Mouse (Mus musculus) limb, embryonic 15.5 days (tissue): ENCODE measurements around the gene Prkca. TPM values are rescaled to one million over a fixed set of nuclear protein-coding genes. Genes with fewer than 3 reads are reported as not detected.

Source experiments
- ATAC-seq: fragments of 200-750 bp; cut with Nextera tagmentation; 2 replicates; pipeline ENCODE4 v1.8.0; 2017; ENCODE audit warnings: low read depth, moderate TSS enrichment; ENCODE audit not compliant: insufficient number of reproducible peaks, low FRiP score, low TSS enrichment
- H3K27ac ChIP-seq: fragments of 300-500 bp; sonication (generic); 2 replicates; pipeline ENCODE4 v1.5.1; 2015; ENCODE audit warnings: moderate library complexity, mild to moderate bottlenecking, inconsistent platforms
- H3K27me3 ChIP-seq: fragments of 300-500 bp; sonication (generic); 2 replicates; pipeline ENCODE4 v1.6.1; 2015; ENCODE audit warnings: inconsistent platforms
- H3K36me3 ChIP-seq: fragments of 300-500 bp; sonication (generic); 2 replicates; pipeline ENCODE4 v1.6.1; 2015; ENCODE audit warnings: inconsistent platforms
- H3K4me1 ChIP-seq: fragments of 300-500 bp; sonication (generic); 2 replicates; pipeline ENCODE4 v1.6.1; 2015; ENCODE audit warnings: inconsistent platforms
- H3K4me2 ChIP-seq: fragments of 300-500 bp; sonication (generic); 2 replicates; pipeline ENCODE4 v1.6.1; 2015; ENCODE audit warnings: mild to moderate bottlenecking, inconsistent platforms
- H3K4me3 ChIP-seq: fragments of 300-500 bp; sonication (generic); 2 replicates; pipeline ENCODE4 v1.5.1; 2015; ENCODE audit warnings: mild to moderate bottlenecking, inconsistent platforms
- H3K9ac ChIP-seq: fragments of 300-500 bp; sonication (generic); 2 replicates; pipeline ENCODE4 v1.6.1; 2015; ENCODE audit warnings: inconsistent platforms
- H3K9me3 ChIP-seq: fragments of 300-500 bp; sonication (generic); 2 replicates; pipeline ENCODE4 v1.6.1; 2016; ENCODE audit warnings: inconsistent platforms
- WGBS: fragments of 180-500 bp; shearing (Covaris S2); methylation state at CpG from one replicate; pipeline ENCODE4 v1.1.7; 2015; 5-methylcytosine and 5-hydroxymethylcytosine counted together
- polyA plus RNA-seq: library from polyadenylated mRNA; unstranded; fragments of >200 nt; fragmentation: Nextera tagmentation; extraction: Ambion mirVana; gene quantifications from 2 replicates; pipeline ENCODE4 v1.2.1, GENCODE M21; 2015

The Prkca gene
- polyA plus RNA-seq, 1 experiment from 2014 or later: 8.3 TPM

- Histone ChIP-seq H3K9me3 (no peaks in the 10 kb centered on the region), H3K27ac (no peak overlapping the region), H3K36me3 (no peaks in the 10 kb centered on the region), H3K4me1 (peaks cover 11% of the 10 kb centered on the region), H3K9ac (no peak overlapping the region), H3K4me2 (no peak overlapping the region), H3K27me3 (no peaks in the 10 kb centered on the region), H3K4me3 (no peak overlapping the region)
- WGBS: 67% methylated on average over 5 of the region's 5 CpGs
- ATAC-seq: no peak
Measured at GRCm38 (mm10) chr11:108289192-108289591, 54.5 kb downstream of the Prkca start.

GRCm38 (mm10) chr11:108287321-108287720, 56.4 kb downstream of the Prkca start:
- no peaks in the 10 kb centered on the region for H3K36me3 ChIP-seq
- no peak for ATAC-seq
- H3K4me3 ChIP-seq: no peak overlapping the region
- no peaks in the 10 kb centered on the region for H3K9me3 ChIP-seq
- no peak overlapping the region for H3K9ac ChIP-seq
- no peaks in the 10 kb centered on the region for H3K27me3 ChIP-seq
- peaks cover 7% of the 10 kb centered on the region for H3K4me1 ChIP-seq
- 15% methylated on average over 2 of the region's 2 CpGs for WGBS
- H3K27ac ChIP-seq: no peak overlapping the region
- no peak overlapping the region for H3K4me2 ChIP-seq

- no peak overlapping the region for H3K9ac ChIP-seq
- no peaks in the 10 kb centered on the region for H3K27me3 ChIP-seq
- no peak for ATAC-seq
- H3K4me3 ChIP-seq: no peak overlapping the region
- peaks cover 12% of the 10 kb centered on the region for H3K4me1 ChIP-seq
- H3K36me3 ChIP-seq: no peaks in the 10 kb centered on the region
- WGBS: 49% methylated on average over 5 of the region's 5 CpGs
- no peak overlapping the region for H3K4me2 ChIP-seq
- H3K9me3 ChIP-seq: no peaks in the 10 kb centered on the region
- H3K27ac ChIP-seq: no peak overlapping the region
Measured at GRCm38 (mm10) chr11:108285046-108285445, 58.7 kb downstream of the Prkca start.

- H3K27me3 ChIP-seq: no peaks in the 10 kb centered on the region
- H3K27ac ChIP-seq: no peak overlapping the region
Measured at GRCm38 (mm10) chr11:108282850-108283459, 60.8 kb downstream of the Prkca start.

GRCm38 (mm10) chr11:108279748-108280373, 63.9 kb downstream of the Prkca start:
- Histone ChIP-seq H3K36me3 (no peaks in the 10 kb centered on the region), H3K4me2 (no peak overlapping the region), H3K4me1 (peaks cover 13% of the 10 kb centered on the region; the same call in 1 of the 2 replicates), H3K9me3 (no peaks in the 10 kb centered on the region), H3K27me3 (no peaks in the 10 kb centered on the region), H3K27ac (no peak overlapping the region), H3K9ac (no peak overlapping the region), H3K4me3 (no peak overlapping the region)
- ATAC-seq: peak; percentile 58; the same call in 1 of the 2 replicates
- WGBS: 80% methylated on average over 1 of the region's 1 CpGs

More at GRCm38 (mm10) chr11:108282850-108283459, 60.8 kb downstream of the Prkca start:
- ATAC-seq: no peak
- H3K4me1 ChIP-seq: peaks cover 14% of the 10 kb centered on the region
- no peaks in the 10 kb centered on the region for H3K9me3 ChIP-seq
- no peak overlapping the region for H3K4me2 ChIP-seq
- H3K9ac ChIP-seq: no peak overlapping the region
- WGBS: 45% methylated on average over 1 of the region's 1 CpGs
- H3K4me3 ChIP-seq: no peak overlapping the region
- no peaks in the 10 kb centered on the region for H3K36me3 ChIP-seq

GRCm38 (mm10) chr11:108277096-108277495, 66.6 kb downstream of the Prkca start:
- Histone ChIP-seq H3K4me1 (peaks cover 13% of the 10 kb centered on the region; the same call in 1 of the 2 replicates), H3K27me3 (no peaks in the 10 kb centered on the region), H3K9ac (no peak overlapping the region), H3K9me3 (no peaks in the 10 kb centered on the region), H3K4me3 (no peak overlapping the region), H3K36me3 (no peaks in the 10 kb centered on the region), H3K27ac (no peak overlapping the region), H3K4me2 (no peak overlapping the region)
- 77% methylated on average over 8 of the region's 8 CpGs for whole genome bisulfite sequencing
- no peak for ATAC-seq

- ATAC-seq: no peak
- Histone ChIP-seq H3K27ac (no peak overlapping the region), H3K27me3 (no peaks in the 10 kb centered on the region), H3K4me2 (no peak overlapping the region), H3K36me3 (no peaks in the 10 kb centered on the region), H3K4me3 (no peak overlapping the region), H3K4me1 (peaks cover 19% of the 10 kb centered on the region), H3K9me3 (no peaks in the 10 kb centered on the region), H3K9ac (no peak overlapping the region)
- 66% methylated on average over 2 of the region's 2 CpGs for WGBS
Measured at GRCm38 (mm10) chr11:108276148-108276547, 67.6 kb downstream of the Prkca start.

GRCm38 (mm10) chr11:108274046-108274445, 69.7 kb downstream of the Prkca start:
- no peak for ATAC-seq
- no peak overlapping the region for H3K27ac ChIP-seq
- H3K4me3 ChIP-seq: no peak overlapping the region
- no peaks in the 10 kb centered on the region for H3K36me3 ChIP-seq
- WGBS: 49% methylated on average over 7 of the region's 7 CpGs
- H3K9ac ChIP-seq: no peak overlapping the region
- no peaks in the 10 kb centered on the region for H3K9me3 ChIP-seq
- H3K4me1 ChIP-seq: peaks cover 20% of the 10 kb centered on the region
- H3K4me2 ChIP-seq: no peak overlapping the region
- H3K27me3 ChIP-seq: no peaks in the 10 kb centered on the region

GRCm38 (mm10) chr11:108273415-108273965, 70.2 kb downstream of the Prkca start:
- Histone ChIP-seq H3K4me2 (no peak overlapping the region), H3K36me3 (no peaks in the 10 kb centered on the region), H3K9me3 (no peaks in the 10 kb centered on the region), H3K27ac (no peak overlapping the region), H3K27me3 (no peaks in the 10 kb centered on the region), H3K4me1 (peaks cover 24% of the 10 kb centered on the region), H3K4me3 (no peak overlapping the region), H3K9ac (no peak overlapping the region)
- WGBS: 84% methylated on average over 12 of the region's 12 CpGs
- ATAC-seq: no peak

- peaks cover 31% of the 10 kb centered on the region for H3K4me1 ChIP-seq
Measured at GRCm38 (mm10) chr11:108272601-108273414, 70.9 kb downstream of the Prkca start.

GRCm38 (mm10) chr11:108271305-108271704, 72.4 kb downstream of the Prkca start:
- Histone ChIP-seq H3K27me3 (no peaks in the 10 kb centered on the region), H3K36me3 (no peaks in the 10 kb centered on the region), H3K27ac (no peak overlapping the region), H3K4me3 (no peak overlapping the region), H3K4me2 (no peak overlapping the region), H3K9me3 (no peaks in the 10 kb centered on the region), H3K4me1 (peaks cover 34% of the 10 kb centered on the region), H3K9ac (no peak overlapping the region)
- WGBS: 42% methylated on average over 8 of the region's 8 CpGs
- no peak for ATAC-seq

More at GRCm38 (mm10) chr11:108272601-108273414, 70.9 kb downstream of the Prkca start:
- Histone ChIP-seq H3K4me3 (no peak overlapping the region), H3K4me2 (no peak overlapping the region), H3K27me3 (no peaks in the 10 kb centered on the region), H3K36me3 (no peaks in the 10 kb centered on the region), H3K9ac (no peak overlapping the region), H3K9me3 (no peaks in the 10 kb centered on the region), H3K27ac (no peak overlapping the region)
- WGBS: 82% methylated on average over 16 of the region's 16 CpGs
- no peak for ATAC-seq

GRCm38 (mm10) chr11:108269516-108269915, 74.2 kb downstream of the Prkca start:
- Histone ChIP-seq H3K9me3 (no peaks in the 10 kb centered on the region), H3K36me3 (no peaks in the 10 kb centered on the region), H3K4me2 (no peak overlapping the region), H3K9ac (no peak overlapping the region), H3K4me3 (no peak overlapping the region), H3K27me3 (no peaks in the 10 kb centered on the region), H3K4me1 (peaks cover 32% of the 10 kb centered on the region), H3K27ac (no peak overlapping the region)
- 59% methylated on average over 7 of the region's 7 CpGs for WGBS
- ATAC-seq: no peak
